Mouse (Mus musculus): ENCODE measurements around the gene Recql5.
"Not testable (repeated sequence)": the region's sequence is repeated elsewhere in the genome, so short reads cannot be mapped to it uniquely, and the experiment has no call there.

Recql5 gene

GRCm38 (mm10) chr11:115858354-115858753, 74.9 kb downstream of the Recql5 start, which contains the start of gene Myo15b:
Myo15b (plus strand) TSS chr11:115858406.
- DNase-seq = peak; percentile 16

GRCm38 (mm10) chr11:115857936-115858335, 75.3 kb downstream of the Recql5 start:
- DNase-seq = peak; percentile 31

GRCm38 (mm10) chr11:115857146-115857545, 76.1 kb downstream of the Recql5 start:
- not testable (repeated sequence) for DNase-seq

- DNase-seq = no peak
Measured at GRCm38 (mm10) chr11:115854674-115855073, 78.6 kb downstream of the Recql5 start.

GRCm38 (mm10) chr11:115845819-115846218, 87.5 kb downstream of the Recql5 start:
- DNase-seq = no peak

GRCm38 (mm10) chr11:115844240-115844639, 89.0 kb downstream of the Recql5 start:
- no peak for DNase-seq

- DNase-seq = no peak
Measured at GRCm38 (mm10) chr11:115843891-115844239, 89.4 kb downstream of the Recql5 start.

- DNase-seq = no peak
Measured at GRCm38 (mm10) chr11:115843141-115843890, 90.0 kb downstream of the Recql5 start.

Measured in retina, postnatal 1 day (tissue).